Mouse (Mus musculus) Patski (cell line): ENCODE data around the gene Klhl10. TPM values are rescaled to one million over a fixed set of nuclear protein-coding genes. Genes with fewer than 3 reads are reported as not detected.
A peak's percentile ranks its signal among the peaks of the same experiment; 100 is the strongest.

Source experiments
- ATAC-seq: fragments of 100-300 bp; one replicate; pipeline ENCODE4 v1.8.0; 2021
- CTCF ChIA-PET: fragments of 350-600 bp; sonication (Branson Sonifier 250); formaldehyde crosslinking; loops from one replicate; lab custom pipeline; 2022; ENCODE audit warnings: inconsistent platforms; lab: Charles Lee
- POLR2A ChIA-PET: fragments of 350-600 bp; sonication (Branson Sonifier 250); formaldehyde crosslinking; loops from one replicate; lab custom pipeline; 2022; ENCODE audit warnings: antibody characterized with exemption, inconsistent platforms; lab: Charles Lee
- DNase-seq: peaks from one replicate; pipeline ENCODE4 v3.0.0-alpha.2; 2011; ENCODE audit warnings: low read depth, low spot score
- H3K27me3 ChIP-seq: fragments of 371-371 bp; one replicate; pipeline ENCODE4 v1.5.1; 2021
- CTCF ChIP-seq: fragments of 100-300 bp; IDR thresholded peaks from one replicate; pipeline ENCODE4 v1.5.1; 2021
- in situ Hi-C: fragments of 300-500 bp; cut with MboI; formaldehyde crosslinking; loops from 3 replicates; pipeline ENCODE4 v1.11.1; 2018; ENCODE audit warnings: low pct_unique_long_range_greater_than_20kb, mixed read lengths
- polyA plus RNA-seq: library from polyadenylated mRNA; unstranded; gene quantifications from one replicate; pipeline ENCODE4 v1.2.3, GENCODE M21; 2021

Klhl10 gene
- polyA plus RNA-seq, 1 experiment from 2014 or later, result 0.44 TPM

DNA sequence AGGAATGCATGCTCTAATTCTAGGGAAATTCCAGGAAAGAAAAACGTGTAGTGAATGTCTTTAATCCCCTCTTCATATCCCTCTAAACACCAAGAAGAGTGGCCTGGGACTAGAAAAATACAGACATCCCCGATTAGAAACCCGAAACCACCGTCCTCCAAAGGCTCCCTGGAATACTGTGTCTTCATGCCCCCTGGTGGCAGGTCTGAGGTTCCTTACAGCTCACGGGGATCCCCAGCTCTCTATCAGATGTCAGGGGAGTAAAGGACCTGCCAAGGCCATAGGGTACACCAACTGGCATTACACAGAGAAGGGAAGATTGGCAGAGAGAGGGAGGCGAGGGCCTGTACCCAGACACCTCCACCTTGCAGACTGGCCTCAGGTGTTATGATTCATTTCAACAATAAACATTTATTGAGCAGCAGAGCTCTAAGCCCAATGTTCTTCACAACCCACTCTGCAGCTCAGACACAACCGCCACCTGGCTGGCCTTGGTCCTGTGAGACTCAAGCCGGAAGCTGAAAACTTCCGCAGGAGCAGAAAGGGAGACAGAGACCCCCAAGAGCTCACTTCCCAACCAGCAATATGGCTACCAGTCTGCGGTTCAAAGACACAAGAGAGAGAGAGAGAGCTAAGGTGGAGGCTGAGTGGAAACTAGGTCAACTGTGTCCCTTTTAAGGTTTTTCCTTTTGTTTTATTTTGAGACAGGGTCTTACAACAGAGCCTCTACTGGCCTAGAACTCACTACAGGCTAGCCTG is 33.5 kb upstream of the Klhl10 start:
- no peak for ATAC-seq
- TF ChIP-seq CTCF, result peak; percentile 92
- CTCF ChIA-PET, result interaction anchor here (1.0 to 2.7 kb wide), 8 partner anchors 11 to 49 kb away, joined by 3 to 13 read pairs (median 7); partner anchors contain the start of gene Jup
- POLR2A ChIA-PET, result interaction anchor here (0.6 to 1.1 kb wide), 2 partner anchors 10 to 41 kb away, joined by 3 read pairs; partner anchors contain the start of gene Jup
- in situ Hi-C loops, result loop anchor here (5.0 kb wide), 1 partner anchor 46 kb away; no protein-coding TSS in a partner anchor
- no peak for DNase-seq
- H3K27me3 ChIP-seq, result no peaks in the 10 kb centered on the region

- CTCF ChIA-PET, result interaction anchor here (1.0 to 2.7 kb wide), 7 partner anchors 12 to 50 kb away, joined by 3 to 13 read pairs (median 8); partner anchors contain the start of gene Jup
- DNase-seq, result no peak
- POLR2A ChIA-PET, result no interaction called here
- ATAC-seq, result no peak
- no peak for TF ChIP-seq CTCF
- in situ Hi-C loops, result loop anchor here (5.0 kb wide), 1 partner anchor 47 kb away; no protein-coding TSS in a partner anchor
- no peaks in the 10 kb centered on the region for H3K27me3 ChIP-seq
These were observed 32.8 kb upstream of the Klhl10 start for GRCm38 (mm10) chr11:100408835-100409462.

DNA sequence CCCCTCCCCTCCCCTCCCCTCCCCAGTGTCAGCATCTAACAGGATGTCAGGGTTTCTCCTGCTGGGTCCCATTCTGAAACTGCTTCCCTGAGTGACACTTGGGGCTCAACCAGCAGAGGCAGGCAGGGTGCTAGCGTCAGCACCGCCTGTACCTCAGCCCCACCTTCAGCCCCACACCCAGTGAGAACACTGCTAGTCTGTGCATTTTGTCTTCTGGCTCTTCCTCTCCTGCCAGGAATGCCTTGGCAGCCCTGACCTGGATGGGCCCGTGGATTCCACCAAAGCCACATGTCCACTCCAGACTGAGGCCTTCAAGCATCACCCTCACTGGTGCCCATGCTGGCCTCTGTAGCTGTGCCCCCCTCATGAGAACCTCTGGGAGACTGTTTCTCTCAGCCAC is 32.0 kb upstream of the Klhl10 start:
- ATAC-seq (no peak), DNase-seq (no peak)
- in situ Hi-C loops, result loop anchor here (5.0 kb wide), 1 partner anchor 47 kb away; no protein-coding TSS in a partner anchor
- POLR2A ChIA-PET, result no interaction called here
- CTCF ChIA-PET, result interaction anchor here (1.5 kb wide), 1 partner anchor 9 kb away, joined by 3 read pairs; no protein-coding TSS in a partner anchor
- H3K27me3 ChIP-seq, result no peaks in the 10 kb centered on the region
- TF ChIP-seq CTCF, result no peak

DNA sequence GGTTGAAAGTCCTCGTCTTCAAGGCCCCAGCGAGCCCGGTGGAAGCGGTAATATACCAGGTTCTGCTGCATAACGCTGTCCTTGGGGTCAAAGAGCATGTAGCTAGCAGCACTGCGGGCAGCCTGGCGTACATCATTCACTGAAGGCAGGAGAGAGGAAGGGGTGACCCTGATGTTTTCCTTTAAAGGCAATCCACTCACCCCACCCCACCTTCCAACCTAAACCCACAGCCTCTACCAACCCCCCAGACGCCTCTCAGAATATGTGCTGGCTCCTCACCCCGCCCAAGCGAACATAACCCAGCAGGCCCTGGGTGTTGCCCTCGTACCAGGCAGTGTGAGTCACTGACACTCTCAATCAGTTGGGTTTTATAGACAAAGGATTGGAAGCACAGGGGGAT is 30.0 kb upstream of the Klhl10 start:
- in situ Hi-C loops, result no loop called here
- ChIA-PET CTCF (interaction anchor here (1.0 kb wide), 1 partner anchor 63 kb away, joined by 3 read pairs; no protein-coding TSS in a partner anchor), POLR2A (no interaction called here)
- H3K27me3 ChIP-seq, result no peaks in the 10 kb centered on the region
- no peak for DNase-seq
- TF ChIP-seq CTCF, result no peak
- no peak for ATAC-seq

DNA sequence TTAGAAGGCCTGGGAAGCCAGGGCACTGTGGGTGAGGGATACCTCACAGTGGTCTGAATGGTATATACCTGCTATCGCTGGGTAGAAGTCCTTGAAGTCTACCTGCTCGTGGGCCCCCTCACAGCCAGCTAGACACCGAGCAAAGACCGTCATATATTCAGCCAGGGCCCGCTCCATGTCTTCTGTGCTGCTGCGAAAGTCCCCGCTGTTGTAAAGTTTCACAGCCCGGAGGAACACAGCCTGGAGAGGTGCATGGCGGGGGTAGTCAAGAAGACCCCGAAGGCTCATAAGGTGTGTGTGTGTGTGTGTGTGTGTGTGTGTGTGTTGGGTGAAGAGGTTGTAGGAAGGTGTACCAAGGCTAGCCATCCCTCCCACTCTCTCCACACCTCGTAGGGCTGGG is 28.2 kb upstream of the Klhl10 start:
- no peaks in the 10 kb centered on the region for H3K27me3 ChIP-seq
- POLR2A ChIA-PET, result interaction anchor here (1.7 kb wide), 1 partner anchor 16 kb away, joined by 6 read pairs; the partner anchor contains the start of gene Jup
- DNase-seq (no peak), ATAC-seq (no peak)
- CTCF ChIA-PET, result interaction anchor here (1.1 kb wide), 1 partner anchor 46 kb away, joined by 3 read pairs; no protein-coding TSS in a partner anchor
- in situ Hi-C loops, result no loop called here
- no peak for TF ChIP-seq CTCF

GRCm38 (mm10) chr11:100414021-100414913 is 27.4 kb upstream of the Klhl10 start, which contains the start of gene P3h4:
P3h4 (minus strand) TSS chr11:100414836.
- ChIA-PET POLR2A (interaction anchor here (0.9 to 1.7 kb wide), 2 partner anchors 15 to 17 kb away, joined by 3 to 6 read pairs; partner anchors contain the start of gene Jup), CTCF (interaction anchor here (0.6 to 1.1 kb wide), 3 partner anchors 18 to 120 kb away, joined by 3 read pairs; no protein-coding TSS in a partner anchor)
- DNase-seq, result no peak
- H3K27me3 ChIP-seq, result no peaks in the 10 kb centered on the region
- peak; percentile 75 for ATAC-seq
- in situ Hi-C loops, result no loop called here
- TF ChIP-seq CTCF, result peak; percentile 99

DNA sequence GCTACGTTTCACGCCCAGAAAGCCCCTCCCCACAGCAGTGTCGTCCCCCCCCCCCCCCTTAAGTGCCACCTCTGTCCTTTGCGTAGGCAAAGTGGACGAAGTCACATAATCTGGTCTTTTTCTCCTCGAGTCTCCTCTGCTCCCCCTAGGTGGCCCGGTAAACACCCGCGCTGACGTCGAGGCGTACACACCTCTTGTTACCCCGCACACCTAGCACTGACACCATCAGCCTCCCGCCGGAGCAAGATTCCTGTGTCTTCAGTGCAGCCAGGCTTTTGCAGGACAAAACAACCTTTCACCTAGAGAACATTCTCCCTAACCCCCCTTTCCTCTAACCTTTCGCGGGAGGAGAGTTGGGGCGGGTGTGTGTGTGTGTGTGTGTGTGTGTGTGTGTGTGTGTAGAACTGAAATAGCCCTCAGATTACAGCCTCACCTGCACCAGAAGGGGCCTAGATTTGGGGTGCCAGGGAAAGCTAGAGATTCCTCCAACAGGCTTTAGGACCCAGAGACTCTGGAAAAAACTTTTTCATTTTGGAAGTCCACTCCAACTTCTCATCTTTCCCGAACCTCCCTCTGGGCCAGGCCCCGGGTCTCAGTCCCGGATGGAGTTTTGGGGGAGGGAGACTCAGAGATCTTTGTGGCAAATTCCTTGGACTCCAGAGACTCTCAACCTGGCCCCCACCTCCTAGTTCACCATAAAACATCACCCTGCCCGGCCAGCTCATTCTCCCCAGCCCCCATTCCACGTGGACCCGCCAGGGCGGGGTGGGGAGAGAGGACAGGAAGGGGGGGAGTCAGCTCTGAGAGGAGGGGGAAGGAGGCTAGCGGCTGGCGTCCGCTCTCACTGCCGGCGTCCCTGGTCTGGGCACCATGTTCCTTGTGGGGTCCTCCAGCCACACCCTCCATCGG is 26.5 kb upstream of the Klhl10 start, which contains the start of gene Fkbp10:
Fkbp10 (plus strand) TSS at position 784 of the 909 bp plus-strand sequence.
- no peak for TF ChIP-seq CTCF
- DNase-seq (no peak), ATAC-seq (no peak)
- no peaks in the 10 kb centered on the region for H3K27me3 ChIP-seq
- in situ Hi-C loops, result no loop called here
- ChIA-PET CTCF (interaction anchor here (0.6 to 1.1 kb wide), 2 partner anchors 19 to 121 kb away, joined by 3 read pairs; no protein-coding TSS in a partner anchor), POLR2A (interaction anchor here (0.9 kb wide), 1 partner anchor 14 kb away, joined by 3 read pairs; no protein-coding TSS in a partner anchor)

GRCm38 (mm10) chr11:100421537-100421936 is 20.2 kb upstream of the Klhl10 start:
- H3K27me3 ChIP-seq, result no peaks in the 10 kb centered on the region
- POLR2A ChIA-PET, result no interaction called here
- in situ Hi-C loops, result loop anchor here (5.0 kb wide), 1 partner anchor 276 kb away; no protein-coding TSS in a partner anchor
- no peak for DNase-seq
- no peak for ATAC-seq
- CTCF ChIA-PET, result no interaction called here
- TF ChIP-seq CTCF, result no peak
